Mouse (Mus musculus) heart, embryonic 12.5 days (tissue): ENCODE measurements around the gene Aadacl3. TPM values are rescaled to one million over a fixed set of nuclear protein-coding genes. Genes with fewer than 3 reads are reported as not detected.

ENCODE experiments used
- ATAC-seq: fragments of 200-750 bp; cut with Nextera tagmentation; 2 replicates; pipeline ENCODE4 v1.8.0; 2017; ENCODE audit warnings: moderate TSS enrichment, moderate library complexity; ENCODE audit not compliant: insufficient number of reproducible peaks, low FRiP score
- H3K27ac ChIP-seq: fragments of 300-500 bp; sonication (generic); 2 replicates; pipeline ENCODE4 v1.5.1; 2016; ENCODE audit warnings: mild to moderate bottlenecking, moderate library complexity; ENCODE audit not compliant: poor library complexity, severe bottlenecking
- H3K27me3 ChIP-seq: fragments of 300-500 bp; sonication (generic); replicated peaks from 2 replicates; pipeline ENCODE4 v1.6.1; 2016; ENCODE audit warnings: mild to moderate bottlenecking, moderate library complexity
- H3K36me3 ChIP-seq: fragments of 300-500 bp; sonication (generic); 2 replicates; pipeline ENCODE4 v1.6.1; 2016; ENCODE audit warnings: mild to moderate bottlenecking, moderate library complexity
- H3K4me1 ChIP-seq: fragments of 300-500 bp; sonication (generic); replicated peaks from 2 replicates; pipeline ENCODE4 v1.6.1; 2016; ENCODE audit warnings: mild to moderate bottlenecking
- H3K4me2 ChIP-seq: fragments of 300-500 bp; sonication (generic); 2 replicates; pipeline ENCODE4 v1.6.1; 2016; ENCODE audit warnings: mild to moderate bottlenecking, moderate library complexity
- H3K4me3 ChIP-seq: fragments of 300-500 bp; sonication (generic); 2 replicates; pipeline ENCODE4 v1.5.1; 2016; ENCODE audit warnings: mild to moderate bottlenecking
- H3K9ac ChIP-seq: fragments of 300-500 bp; sonication (generic); 2 replicates; pipeline ENCODE4 v1.6.1; 2016; ENCODE audit warnings: mild to moderate bottlenecking, moderate library complexity
- H3K9me3 ChIP-seq: fragments of 300-500 bp; sonication (generic); replicated peaks from 2 replicates; pipeline ENCODE4 v1.6.1; 2016; ENCODE audit warnings: mild to moderate bottlenecking, moderate library complexity
- WGBS: fragments of 180-500 bp; shearing (Covaris S2); methylation state at CpG from one replicate; pipeline ENCODE4 v1.1.7; 2016; 5-methylcytosine and 5-hydroxymethylcytosine counted together
- polyA plus RNA-seq: library from polyadenylated mRNA; unstranded; fragments of >200 nt; fragmentation: Nextera tagmentation; extraction: Ambion mirVana; gene quantifications from 2 replicates; pipeline ENCODE4 v1.2.1, GENCODE M21; 2016

The Aadacl3 gene
- polyA plus RNA-seq, 1 experiment from 2014 or later: not detected

DNA sequence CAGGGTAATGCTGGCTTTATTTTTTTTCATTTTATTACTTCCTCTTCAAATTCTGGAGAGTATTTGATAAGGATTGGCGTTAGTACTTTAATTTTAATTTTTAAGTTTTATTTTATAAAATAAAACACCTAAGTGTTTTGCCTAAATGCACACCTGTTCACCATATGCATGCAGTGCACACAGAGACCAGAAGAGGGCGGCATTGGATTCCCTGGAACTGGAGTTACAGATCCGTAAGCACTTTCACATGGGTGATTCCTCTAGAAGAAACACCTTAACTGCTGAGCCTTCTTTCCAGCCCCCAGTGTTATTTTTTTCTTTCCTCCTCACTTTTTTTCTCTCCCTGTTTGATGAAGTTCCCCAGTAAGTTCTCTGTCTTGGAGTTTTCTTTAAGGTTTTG lies 34.7 kb downstream of the Aadacl3 start:
- H3K4me2 ChIP-seq: no peak overlapping the region
- H3K9ac ChIP-seq: no peak overlapping the region
- no peak for ATAC-seq
- 16% methylated on average over 3 of the region's 3 CpGs for WGBS
- H3K4me3 ChIP-seq: no peak overlapping the region
- no peaks in the 10 kb centered on the region for H3K27me3 ChIP-seq
- no peaks in the 10 kb centered on the region for H3K9me3 ChIP-seq
- no peak overlapping the region for H3K27ac ChIP-seq
- H3K36me3 ChIP-seq: no peaks in the 10 kb centered on the region
- H3K4me1 ChIP-seq: no peaks in the 10 kb centered on the region

DNA sequence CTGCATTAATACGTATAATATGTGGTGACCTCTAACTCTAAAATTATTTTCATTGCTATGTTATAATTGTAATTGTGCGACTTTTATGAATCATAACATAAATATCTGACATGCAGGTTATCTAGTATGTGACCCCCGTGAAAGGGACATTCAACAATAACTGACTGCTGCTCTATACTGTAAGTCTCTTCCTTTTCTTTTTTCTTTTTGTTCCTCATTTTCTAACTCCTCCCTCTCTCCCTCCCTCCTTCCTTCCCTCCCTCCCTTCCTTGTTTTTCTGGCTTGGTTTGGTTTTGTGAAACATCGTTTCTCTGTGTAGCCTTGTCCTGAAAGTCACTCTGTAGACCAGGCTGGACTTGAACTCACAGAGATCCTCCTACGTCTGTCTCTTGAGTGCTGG lies 39.0 kb downstream of the Aadacl3 start:
- Histone ChIP-seq H3K4me1 (no peaks in the 10 kb centered on the region), H3K9me3 (no peaks in the 10 kb centered on the region), H3K4me2 (no peak overlapping the region), H3K9ac (no peak overlapping the region), H3K4me3 (no peak overlapping the region), H3K27me3 (no peaks in the 10 kb centered on the region), H3K36me3 (no peaks in the 10 kb centered on the region), H3K27ac (no peak overlapping the region)
- ATAC-seq: no peak
- 76% methylated on average over 5 of the region's 5 CpGs for WGBS

DNA sequence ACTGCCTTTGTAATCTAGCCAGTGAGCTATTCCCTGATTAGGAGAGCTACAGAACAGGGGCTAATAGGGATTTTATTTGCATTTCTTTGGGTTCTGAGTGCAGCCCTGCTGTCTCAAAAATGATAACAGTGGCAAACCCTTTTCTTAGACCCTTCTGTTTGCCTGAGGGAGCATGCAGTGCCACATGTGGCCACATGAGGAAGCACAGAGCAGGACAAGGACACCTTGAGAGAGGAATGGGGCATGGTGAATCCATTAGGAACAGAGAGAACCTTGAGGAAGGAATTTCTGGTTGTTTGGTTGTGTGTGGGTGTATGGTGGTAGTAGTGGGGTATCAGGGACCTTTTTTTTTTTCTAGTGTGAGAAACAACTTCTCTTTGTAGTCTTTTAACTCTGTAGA lies 42.9 kb downstream of the Aadacl3 start:
- Histone ChIP-seq H3K27ac (no peak overlapping the region), H3K9me3 (no peaks in the 10 kb centered on the region), H3K4me2 (no peak overlapping the region), H3K27me3 (no peaks in the 10 kb centered on the region), H3K4me1 (no peaks in the 10 kb centered on the region), H3K4me3 (no peak overlapping the region), H3K36me3 (no peaks in the 10 kb centered on the region), H3K9ac (no peak overlapping the region)
- ATAC-seq: no peak

DNA sequence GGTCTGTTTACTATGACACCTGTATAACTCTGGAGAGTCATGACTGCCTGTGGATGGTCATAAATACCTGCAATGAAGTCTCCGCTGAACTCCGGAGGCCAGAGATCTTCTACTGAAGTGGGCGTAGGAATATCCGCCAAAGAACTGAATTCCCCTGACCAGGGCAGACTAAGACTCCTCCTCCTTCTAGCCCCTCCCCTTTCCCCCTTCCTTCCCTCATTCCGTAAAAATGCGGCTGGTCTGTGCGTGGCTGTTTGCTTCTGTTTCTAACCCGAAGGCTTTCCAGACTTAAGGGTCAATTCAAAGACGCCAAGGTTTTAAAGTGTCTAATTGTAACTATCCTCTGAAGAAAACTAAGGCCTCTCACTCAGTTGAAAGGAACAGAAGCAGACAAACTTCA lies 55.3 kb downstream of the Aadacl3 start, which contains the start of gene Pramef12:
Gene Pramef12, minus strand, starts transcription at position 175 of the 400 bp plus-strand sequence.
- no peak within 1 kb of the TSS for H3K27ac ChIP-seq
- H3K4me3 ChIP-seq: no peak within 1 kb of the TSS
- no peaks in the 10 kb centered on the region for H3K27me3 ChIP-seq
- H3K4me2 ChIP-seq: no peak within 1 kb of the TSS
- H3K9ac ChIP-seq: no peak within 1 kb of the TSS
- no peak for ATAC-seq
- 60% methylated on average over 9 of the region's 9 CpGs for WGBS
- no peaks in the 10 kb centered on the region for H3K9me3 ChIP-seq
- no peaks in the 10 kb centered on the region for H3K36me3 ChIP-seq
- H3K4me1 ChIP-seq: peaks cover 6% of the 10 kb centered on the region; the same call in 1 of the 2 replicates

DNA sequence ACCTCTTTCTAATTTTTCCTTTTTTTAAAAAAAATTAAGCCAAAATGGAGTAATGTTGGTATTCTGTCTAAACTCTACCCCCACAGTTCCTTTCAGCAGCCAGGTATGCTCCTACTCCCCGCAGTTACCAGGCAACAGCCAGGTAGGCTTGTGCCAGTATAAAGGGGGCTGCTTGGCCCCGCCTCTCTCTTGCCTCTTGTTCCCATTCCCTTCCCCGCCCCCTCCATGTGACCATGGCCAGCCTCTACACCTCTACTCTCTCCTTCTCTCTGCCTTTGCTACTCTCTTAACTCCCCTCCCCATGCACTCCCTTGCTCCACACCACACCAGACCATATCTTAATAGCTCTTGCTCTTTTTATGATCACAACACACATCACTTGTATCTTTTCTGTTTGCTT lies 57.3 kb downstream of the Aadacl3 start:
- Histone ChIP-seq H3K9ac (no peak overlapping the region), H3K27ac (no peak overlapping the region), H3K36me3 (no peaks in the 10 kb centered on the region), H3K27me3 (no peaks in the 10 kb centered on the region), H3K4me2 (no peak overlapping the region), H3K4me3 (no peak overlapping the region), H3K9me3 (no peaks in the 10 kb centered on the region), H3K4me1 (peaks cover 8% of the 10 kb centered on the region; the same call in 1 of the 2 replicates)
- WGBS: 62% methylated on average over 3 of the region's 3 CpGs
- ATAC-seq: no peak

DNA sequence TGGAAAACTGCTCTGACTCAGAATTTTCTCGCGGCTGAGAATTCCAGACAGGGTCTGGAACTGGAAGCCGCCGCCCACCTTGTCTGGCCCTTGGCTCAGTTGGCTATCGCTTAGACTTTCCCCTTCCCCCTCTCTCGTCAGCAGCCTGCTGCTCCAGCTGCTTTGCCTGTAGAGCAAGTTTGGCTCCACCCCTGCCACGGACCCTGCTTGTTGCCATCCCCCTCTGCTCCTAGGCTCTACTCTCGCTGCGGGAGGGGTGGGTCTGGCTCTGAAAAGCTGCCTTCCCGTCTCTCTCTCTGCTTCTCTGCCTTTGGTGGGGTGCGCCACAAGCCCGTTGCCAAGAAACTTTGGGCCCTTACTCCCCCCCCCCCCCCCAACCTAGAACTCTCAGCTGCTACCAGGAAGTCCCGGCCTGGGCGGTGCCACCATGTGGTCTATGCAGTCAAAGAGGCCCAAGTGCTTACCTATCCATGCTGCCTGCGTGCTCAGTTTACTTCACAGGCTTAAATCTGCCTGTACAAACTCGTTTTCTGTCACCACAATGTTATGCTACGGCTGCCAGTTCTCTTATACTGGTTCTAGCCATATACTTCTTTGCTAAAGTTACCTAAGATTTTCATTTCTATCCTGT lies 59.0 kb downstream of the Aadacl3 start:
- peak; percentile 83 for ATAC-seq
- 8% methylated on average over 17 of the region's 17 CpGs for WGBS
- H3K9ac ChIP-seq: peak overlapping the region; percentile 42; the same call in 1 of the 2 replicates

More for the DNA sequence above, 59.0 kb downstream of the Aadacl3 start:
- Histone ChIP-seq H3K4me2 (peak overlapping the region; percentile 69), H3K27ac (peak overlapping the region; percentile 39), H3K4me1 (peaks cover 8% of the 10 kb centered on the region; the same call in 1 of the 2 replicates), H3K9me3 (no peaks in the 10 kb centered on the region), H3K36me3 (no peaks in the 10 kb centered on the region), H3K27me3 (no peaks in the 10 kb centered on the region), H3K4me3 (peak overlapping the region; percentile 50)

Other genes starting within 250 kb of the Aadacl3 start
- not detected in 2 replicates for gene Pramel5, start 183.3 kb downstream of the Aadacl3 start, polyA plus RNA-seq
- not detected in 2 replicates for gene Gm13128, start 133.5 kb downstream of the Aadacl3 start, polyA plus RNA-seq
- not detected in 2 replicates for gene Gm13119, start 105.8 kb downstream of the Aadacl3 start, polyA plus RNA-seq
- not detected in 2 replicates for gene Pramef20, start 85.8 kb downstream of the Aadacl3 start, polyA plus RNA-seq
- gene Pramef12, start 55.3 kb downstream of the Aadacl3 start, polyA plus RNA-seq: 0.06 and 0.12 TPM in 2 replicates
- gene 1700012P22Rik, start 25.0 kb downstream of the Aadacl3 start, polyA plus RNA-seq: not detected in 2 replicates
- gene Gm9944, start 10.4 kb downstream of the Aadacl3 start, polyA plus RNA-seq: not detected in 2 replicates
- not detected in 2 replicates for gene 9430007A20Rik, start 56.1 kb upstream of the Aadacl3 start, polyA plus RNA-seq
- gene Gm13124, start 101.4 kb upstream of the Aadacl3 start, polyA plus RNA-seq: not detected in 2 replicates
- not detected in 2 replicates for gene Aadacl4, start 150.0 kb upstream of the Aadacl3 start, polyA plus RNA-seq
- not detected in 2 replicates for gene Gm436, start 222.6 kb upstream of the Aadacl3 start, polyA plus RNA-seq